Mouse (Mus musculus): ENCODE measurements at regions not wholly inside any gene's neighbourhood (a gene's known extent, or its start where the extent isn't known, plus 50 kb on each side); places are given as distances from the start of the nearest gene placed in this dataset.
"Not testable (repeated sequence)": the region's sequence is repeated elsewhere in the genome, so short reads cannot be mapped to it uniquely, and the experiment has no call there.

- no peak for TF ChIP-seq CTCF (IDR thresholded peaks at IDR 0.05; ENCODE audit: control insufficient read depth, insufficient read depth, low read length)
- TF ChIP-seq POLR2A (IDR thresholded peaks at IDR 0.05; ENCODE audit: borderline replicate concordance, control insufficient read depth, low read depth, low read length) = no peak
- WGBS = 92% methylated on average over 1 of the region's 1 CpGs
- H3K4me1 ChIP-seq (ENCODE audit: control insufficient read depth, insufficient read depth, low read length) = no peaks in the 10 kb centered on the region
- no peak overlapping the region for H3K4me3 ChIP-seq (replicated peaks; ENCODE audit: control insufficient read depth, low read depth, low read length)
- H3K27ac ChIP-seq (ENCODE audit: control insufficient read depth, insufficient read depth, low read depth, low read length, poor library complexity) = no peak overlapping the region
Observed at GRCm38 (mm10) chr17:94866630-94867029, 116.8 kb upstream of the Mettl4 start.

- not testable (repeated sequence) for H3K27ac ChIP-seq (ENCODE audit: control insufficient read depth, insufficient read depth, low read depth, low read length, poor library complexity); H3K4me1 ChIP-seq (ENCODE audit: control insufficient read depth, insufficient read depth, low read length)
- 7% methylated on average over 20 of the region's 21 CpGs for WGBS
- H3K4me3 ChIP-seq (replicated peaks; ENCODE audit: control insufficient read depth, low read depth, low read length) = peak overlapping the region; percentile 91
Observed at GRCm38 (mm10) chr17:94864531-94865318, 114.9 kb upstream of the Mettl4 start.

GRCm38 (mm10) chr17:94854698-94855097 lies 104.9 kb upstream of the Mettl4 start:
- not testable (repeated sequence) for H3K27ac ChIP-seq (ENCODE audit: control insufficient read depth, insufficient read depth, low read depth, low read length, poor library complexity); H3K4me1 ChIP-seq (ENCODE audit: control insufficient read depth, insufficient read depth, low read length); H3K4me3 ChIP-seq (replicated peaks; ENCODE audit: control insufficient read depth, low read depth, low read length)
- WGBS = 79% methylated on average over 4 of the region's 4 CpGs

GRCm38 (mm10) chr17:94834446-94835117 lies 84.8 kb upstream of the Mettl4 start:
- WGBS = under 1% methylated on average over 20 of the region's 20 CpGs
- Histone ChIP-seq H3K27ac (ENCODE audit: control insufficient read depth, insufficient read depth, low read depth, low read length, poor library complexity) (peak overlapping the region; percentile 60), H3K4me3 (replicated peaks; ENCODE audit: control insufficient read depth, low read depth, low read length) (peak overlapping the region; percentile 91), H3K4me1 (ENCODE audit: control insufficient read depth, insufficient read depth, low read length) (no peaks in the 10 kb centered on the region)
- TF ChIP-seq POLR2A (IDR thresholded peaks at IDR 0.05; ENCODE audit: borderline replicate concordance, control insufficient read depth, low read depth, low read length) (peak; percentile 40; the same call in 1 of the 2 replicates), CTCF (IDR thresholded peaks at IDR 0.05; ENCODE audit: control insufficient read depth, insufficient read depth, low read length) (no peak)

GRCm38 (mm10) chr17:94834067-94834445 lies 84.2 kb upstream of the Mettl4 start:
- Histone ChIP-seq H3K27ac (ENCODE audit: control insufficient read depth, insufficient read depth, low read depth, low read length, poor library complexity) (peak overlapping the region; percentile 60), H3K4me3 (replicated peaks; ENCODE audit: control insufficient read depth, low read depth, low read length) (peak overlapping the region; percentile 91)
- 11% methylated on average over 9 of the region's 9 CpGs for WGBS
- H3K4me1 ChIP-seq (ENCODE audit: control insufficient read depth, insufficient read depth, low read length) = not testable (repeated sequence)

- H3K4me3 ChIP-seq (replicated peaks; ENCODE audit: control insufficient read depth, low read depth, low read length); H3K27ac ChIP-seq (ENCODE audit: control insufficient read depth, insufficient read depth, low read depth, low read length, poor library complexity); H3K4me1 ChIP-seq (ENCODE audit: control insufficient read depth, insufficient read depth, low read length): not testable (repeated sequence)
- 65% methylated on average over 1 of the region's 1 CpGs for WGBS
Observed at GRCm38 (mm10) chr17:94826415-94826814, 76.6 kb upstream of the Mettl4 start.

DNA sequence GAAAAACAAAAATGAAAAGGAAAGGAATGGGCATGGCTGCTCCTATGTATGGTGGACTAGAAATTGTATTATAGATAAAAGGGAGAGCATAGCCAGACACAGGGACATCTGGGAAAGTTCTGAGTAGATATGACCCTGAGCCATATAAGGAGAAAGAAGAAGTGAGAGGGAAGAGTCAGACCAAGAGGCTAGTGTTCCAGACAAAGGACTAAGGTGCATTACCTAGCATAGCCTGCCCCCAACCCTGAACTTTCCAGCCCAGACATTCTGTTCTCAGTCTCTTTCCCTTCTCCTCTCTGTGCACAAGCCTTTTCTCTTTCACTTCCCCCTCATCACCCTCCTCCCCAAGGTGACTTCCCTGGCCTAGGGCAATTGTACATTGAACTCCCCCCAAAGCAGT lies 58.9 kb upstream of the Mettl4 start:
- Histone ChIP-seq H3K27ac (ENCODE audit: control insufficient read depth, insufficient read depth, low read depth, low read length, poor library complexity) (no peak overlapping the region), H3K4me1 (ENCODE audit: control insufficient read depth, insufficient read depth, low read length) (no peaks in the 10 kb centered on the region), H3K4me3 (replicated peaks; ENCODE audit: control insufficient read depth, low read depth, low read length) (no peak overlapping the region)
- TF ChIP-seq POLR2A (IDR thresholded peaks at IDR 0.05; ENCODE audit: borderline replicate concordance, control insufficient read depth, low read depth, low read length) (no peak), CTCF (IDR thresholded peaks at IDR 0.05; ENCODE audit: control insufficient read depth, insufficient read depth, low read length) (no peak)

Data from bone marrow, adult 2 months (tissue).